Mouse (Mus musculus) lung, postnatal 0 days (tissue): Measurements from ENCODE around the gene Gm14180.
"Not testable (repeated sequence)": the region's sequence is repeated elsewhere in the genome, so short reads cannot be mapped to it uniquely, and the experiment has no call there.

Experiments used
- CTCF ChIP-seq: IDR thresholded peaks from 2 replicates; pipeline ENCODE4 v1.5.1; 2016; ENCODE audit warnings: antibody characterized with exemption, mild to moderate bottlenecking
- EP300 ChIP-seq: IDR thresholded peaks from 2 replicates; pipeline ENCODE4 v1.6.1; 2016; ENCODE audit warnings: antibody characterized with exemption, mild to moderate bottlenecking, control low read depth

DNA sequence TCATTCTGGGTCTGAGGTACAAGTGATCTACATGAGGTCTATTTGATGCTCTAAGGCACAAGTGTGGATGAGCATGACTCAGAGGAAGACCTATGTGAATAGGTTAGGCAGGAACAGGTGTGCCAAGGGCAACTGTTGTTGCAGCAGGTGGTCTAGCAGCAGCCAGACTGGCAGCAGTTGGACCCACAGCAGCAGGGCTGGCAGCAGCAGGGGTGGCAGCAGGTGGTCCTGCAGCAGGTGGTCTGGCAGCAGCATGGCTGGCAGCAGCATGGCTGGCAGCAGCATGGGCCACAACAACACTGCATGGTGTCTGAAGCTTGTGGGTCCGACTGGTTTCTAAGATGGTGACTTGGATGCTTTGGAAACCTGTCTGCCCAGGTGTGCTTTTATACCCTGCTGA lies 48.9 kb downstream of the Gm14180 start:
- not testable (repeated sequence) for TF ChIP-seq CTCF, EP300
